Mouse (Mus musculus) left cerebral cortex, postnatal 4 days (tissue): ENCODE results near the gene Wnt11. TPM values are rescaled to one million over a fixed set of nuclear protein-coding genes. Genes with fewer than 3 reads are reported as not detected.

Experiments
- DNase-seq: peaks from one replicate; pipeline ENCODE4 v3.0.0-alpha.2; 2022
- intact Hi-C: fragments of 180-260 bp; cut with DNase I; formaldehyde crosslinking; loops from one replicate; pipeline ENCODE4 v1.15.1; 2025
- total RNA-seq, 2 experiments: library from RNA; stranded (reverse); gene quantifications; 2 replicates each; pipeline ENCODE4 v1.2.3; 2021

Gene Wnt11
- under 1 TPM; 0.81 to 0.84 TPM for total RNA-seq

DNA sequence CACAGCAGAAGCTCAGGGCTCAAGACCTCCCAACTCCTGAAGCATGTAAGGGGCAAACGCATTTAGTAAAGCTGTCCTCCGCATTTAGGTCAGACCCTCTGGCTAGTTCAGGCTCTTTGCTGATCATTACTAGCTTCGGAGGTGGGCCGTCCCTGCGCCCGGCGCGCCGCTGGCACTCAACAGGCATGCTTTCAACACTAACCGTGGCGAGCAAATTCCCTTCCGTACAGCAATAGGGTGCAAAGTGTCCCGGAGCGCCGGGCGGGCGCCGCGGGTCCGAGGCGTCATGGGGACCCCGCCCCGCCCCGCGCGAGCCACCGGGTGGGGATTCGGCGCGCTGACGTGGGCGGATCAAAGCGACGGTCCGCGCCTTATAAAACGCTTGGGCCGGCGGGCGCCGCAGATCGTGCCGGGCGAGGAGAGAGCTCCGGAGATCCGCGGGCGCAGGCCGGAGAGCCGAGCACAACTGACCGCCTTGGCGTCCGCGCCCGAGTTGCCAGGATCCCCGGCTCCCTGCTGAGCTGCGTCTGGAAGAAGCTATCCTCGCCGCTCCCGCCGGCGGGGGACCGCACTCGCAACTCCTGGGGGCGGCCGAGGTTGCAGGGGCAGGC, at the start of gene Wnt11:
Gene Wnt11, plus strand, starts transcription at position 402 of the 611 bp plus-strand sequence.
- peak; percentile 56 for DNase-seq
- intact Hi-C loops: loop anchor here (5.0 kb wide), 1 partner anchor 353 kb away; no protein-coding TSS in a partner anchor

DNA sequence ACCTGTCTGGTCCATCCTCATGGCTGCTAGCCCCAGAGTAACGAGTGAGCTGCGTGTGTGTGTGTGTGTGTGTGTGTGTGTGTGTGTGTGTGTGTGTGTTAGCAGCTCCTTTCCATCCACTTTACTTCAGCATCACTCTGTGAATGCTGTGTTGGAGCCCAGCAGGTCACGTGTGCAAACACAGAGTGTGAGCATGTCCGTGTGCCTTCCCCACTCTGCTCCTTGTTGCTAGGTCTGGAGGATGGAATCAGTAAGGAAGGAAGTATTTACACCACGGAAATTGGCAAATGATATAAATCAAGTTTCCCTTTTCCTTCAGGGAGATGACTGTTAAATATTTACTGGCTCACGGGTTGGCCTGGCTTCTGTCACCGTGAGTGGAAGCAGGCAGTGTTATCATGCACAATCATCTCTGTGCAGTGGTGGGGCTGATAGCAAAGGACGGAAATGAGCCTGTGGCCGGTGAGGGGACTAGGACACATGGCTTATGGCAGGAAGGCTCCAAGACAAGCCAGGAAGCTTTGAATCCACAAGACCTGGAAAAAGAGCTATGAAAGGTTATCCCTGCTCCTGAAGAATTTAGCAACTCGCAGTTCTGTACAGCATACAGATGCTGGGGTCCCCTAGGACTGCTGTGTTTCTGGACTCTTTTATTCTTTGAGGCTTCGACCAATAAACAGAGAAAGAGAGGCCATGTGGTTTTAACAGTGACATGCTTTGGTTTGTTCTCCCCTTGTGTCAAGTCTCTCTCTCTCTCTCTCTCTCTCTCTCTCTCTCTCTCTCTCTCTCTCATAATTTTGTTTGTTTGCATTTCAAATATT, 47.9 kb upstream of the Wnt11 start:
- no peak for DNase-seq
- intact Hi-C loops: no loop called here

DNA sequence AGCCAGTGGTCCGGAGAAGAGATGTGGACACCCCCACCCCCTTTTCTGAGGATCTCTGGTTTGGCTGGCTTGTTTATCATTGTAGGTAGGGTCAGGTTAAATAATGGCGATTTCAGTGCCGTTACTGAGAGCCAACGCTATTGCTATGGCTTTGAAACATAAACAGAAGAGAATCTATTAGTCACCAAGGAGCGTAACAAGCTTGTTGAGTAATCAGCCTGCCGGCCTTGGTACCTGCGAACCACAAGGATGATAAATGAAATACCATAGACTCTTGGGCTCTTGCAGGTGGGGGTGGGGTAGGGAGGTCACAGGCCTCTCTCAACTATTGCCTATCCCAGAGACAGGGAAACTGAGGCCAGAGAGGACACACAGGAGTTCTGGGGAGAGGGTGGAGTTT, 46.2 kb upstream of the Wnt11 start:
- intact Hi-C loops: no loop called here

DNA sequence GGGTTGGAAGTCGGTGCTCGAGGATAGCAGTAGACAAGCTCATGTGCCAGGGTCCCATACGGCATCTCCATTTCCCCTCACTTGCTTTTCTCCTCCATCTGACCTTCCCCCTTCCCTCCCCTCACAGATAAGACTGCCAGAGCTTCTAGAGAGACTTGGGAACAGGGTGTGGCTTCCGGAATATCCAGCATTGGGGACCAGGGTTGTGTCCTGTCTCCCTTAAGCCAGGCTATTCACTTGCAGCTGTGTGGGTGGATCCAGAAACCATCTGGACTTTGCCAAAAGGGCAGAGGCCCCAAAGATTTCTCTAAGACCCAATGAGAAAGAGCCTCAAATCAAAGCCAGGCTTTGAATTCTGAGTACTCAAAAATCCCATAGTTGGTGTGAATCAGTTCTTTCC, 45.8 kb upstream of the Wnt11 start:
- intact Hi-C loops: no loop called here
- DNase-seq: no peak

More for the DNA sequence above, 46.2 kb upstream of the Wnt11 start:
- DNase-seq: no peak

DNA sequence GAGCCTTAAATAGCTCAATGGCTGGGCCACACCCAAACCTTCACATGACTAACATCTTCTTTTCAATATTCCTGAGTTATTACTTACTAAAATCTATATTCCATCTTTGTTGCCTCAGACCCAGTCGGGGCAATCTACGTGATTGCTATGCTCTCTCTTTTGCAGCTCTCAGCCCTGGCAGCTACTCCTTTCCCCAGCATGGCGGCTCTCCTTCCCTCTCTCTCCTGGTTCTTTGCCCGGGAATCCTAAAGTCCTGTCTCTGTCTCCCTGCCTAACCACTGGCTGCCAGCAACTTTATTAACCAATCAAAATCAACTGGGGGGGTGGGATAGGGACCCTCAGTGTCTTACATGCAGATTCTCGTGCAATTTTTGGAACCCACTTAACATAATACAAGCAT, 43.0 kb upstream of the Wnt11 start:
- DNase-seq: no peak

DNA sequence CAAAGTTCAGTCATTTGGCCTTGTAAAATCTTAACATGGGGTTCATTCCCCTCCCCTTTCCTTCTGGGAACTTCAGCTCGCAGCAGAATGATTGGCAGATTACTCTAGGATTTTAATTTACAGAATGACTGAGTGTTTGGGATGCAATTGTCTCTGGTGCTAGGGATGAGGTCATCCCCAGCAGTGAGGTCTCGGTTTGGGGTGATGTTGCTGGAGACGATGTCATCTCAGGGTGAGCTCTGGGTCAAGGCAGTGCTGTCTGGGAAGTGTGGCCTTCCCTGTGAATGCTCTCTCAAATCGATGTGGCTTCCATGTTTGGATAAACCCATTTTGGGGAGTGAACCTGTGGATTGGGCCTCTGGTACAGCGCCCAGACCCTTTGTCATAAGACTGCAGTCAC, 41.1 kb upstream of the Wnt11 start:
- intact Hi-C loops: no loop called here
- DNase-seq: no peak

More for the DNA sequence above, 43.0 kb upstream of the Wnt11 start:
- intact Hi-C loops: no loop called here

DNA sequence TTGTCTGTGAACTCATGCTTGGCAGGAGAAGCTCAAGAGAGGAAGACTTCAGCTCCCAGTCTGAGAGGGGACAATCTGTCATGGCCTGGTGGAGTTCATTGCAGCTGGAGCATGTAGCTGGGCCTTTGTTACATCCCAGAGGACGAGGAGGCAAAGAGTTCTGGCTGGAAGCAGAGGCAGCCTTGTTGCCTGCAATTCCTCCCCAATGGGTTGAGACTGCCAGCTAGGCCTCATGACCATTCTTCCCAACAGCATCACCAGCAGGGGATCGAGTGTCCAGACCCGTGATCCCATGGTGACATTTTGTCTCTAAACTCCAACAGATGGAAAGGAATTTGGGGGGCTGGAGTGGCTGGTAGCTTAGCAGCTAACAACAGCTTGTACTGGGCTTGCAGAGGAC, 40.5 kb upstream of the Wnt11 start:
- DNase-seq: no peak
- intact Hi-C loops: no loop called here

DNA sequence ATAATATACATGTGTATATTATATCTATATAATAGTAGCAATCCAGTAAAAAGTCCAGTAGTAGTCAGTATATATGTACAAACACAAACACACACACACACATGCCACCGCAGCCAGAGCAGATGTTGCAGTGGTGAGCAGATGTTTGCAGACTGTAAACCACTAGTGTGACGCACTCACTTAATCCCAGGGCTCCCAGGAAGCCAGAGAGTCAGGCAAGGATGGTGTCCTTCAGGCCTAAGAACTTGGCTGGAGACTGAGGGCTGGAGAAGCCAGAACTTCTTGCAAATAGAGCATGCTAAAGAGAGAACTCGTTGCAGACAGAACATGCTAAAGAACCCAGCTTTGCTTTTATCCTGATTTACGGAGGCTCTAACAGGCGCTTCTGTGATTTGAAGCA, 39.3 kb upstream of the Wnt11 start:
- intact Hi-C loops: no loop called here
- no peak for DNase-seq

DNA sequence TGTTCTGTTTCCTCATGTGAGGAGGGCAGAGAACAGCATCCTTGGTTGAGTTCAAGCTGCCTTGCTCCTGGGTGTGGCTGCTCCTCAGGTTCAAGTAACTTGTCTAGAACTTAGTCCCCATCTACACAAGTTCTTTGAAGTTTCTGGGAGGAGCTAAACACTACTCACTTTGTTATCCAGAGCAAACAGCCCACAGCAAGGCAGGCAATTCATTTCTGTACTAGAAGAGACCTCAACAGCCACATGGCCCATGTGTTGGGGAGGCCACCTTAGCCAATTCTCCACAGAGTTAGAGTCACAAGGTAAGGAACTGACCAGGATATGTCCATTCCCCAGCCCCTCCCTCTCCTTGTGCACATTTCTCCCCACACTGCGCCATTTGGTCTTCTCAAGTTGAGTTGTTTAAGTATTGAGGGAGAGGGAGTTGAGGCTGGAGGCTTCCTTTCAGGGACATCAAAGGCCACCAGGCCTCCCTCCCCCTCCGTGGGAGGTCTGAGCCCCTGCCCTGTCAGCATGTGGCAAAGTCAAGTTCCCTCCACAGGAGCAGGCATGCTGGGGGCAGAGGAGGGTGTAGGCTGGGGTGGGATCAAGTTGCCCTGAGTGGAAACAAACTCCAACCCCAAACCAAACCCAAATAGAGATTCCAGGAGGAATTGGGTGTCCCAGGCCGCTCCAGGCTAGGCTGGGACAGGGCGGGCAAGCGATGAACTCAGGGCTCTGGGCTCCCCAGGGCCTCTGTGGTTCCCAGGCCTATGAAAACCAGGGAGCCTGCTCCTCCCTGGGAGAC, 37.4 kb upstream of the Wnt11 start:
- DNase-seq: no peak
- intact Hi-C loops: no loop called here

DNA sequence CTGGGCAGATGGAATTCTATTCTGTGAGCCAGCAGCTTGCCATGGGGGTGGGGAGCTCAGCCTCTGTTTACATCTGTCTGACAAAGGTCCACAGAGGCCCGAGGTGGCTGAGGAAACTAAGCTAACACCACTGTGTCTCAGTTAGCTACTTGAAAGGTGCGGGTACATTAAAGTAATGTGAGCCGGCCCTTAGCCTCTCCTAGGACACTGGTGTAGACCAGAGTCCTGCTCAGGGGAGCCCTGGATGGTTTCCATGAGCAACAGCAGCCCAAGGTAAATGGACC, 36.8 kb upstream of the Wnt11 start:
- intact Hi-C loops: no loop called here
- no peak for DNase-seq

DNA sequence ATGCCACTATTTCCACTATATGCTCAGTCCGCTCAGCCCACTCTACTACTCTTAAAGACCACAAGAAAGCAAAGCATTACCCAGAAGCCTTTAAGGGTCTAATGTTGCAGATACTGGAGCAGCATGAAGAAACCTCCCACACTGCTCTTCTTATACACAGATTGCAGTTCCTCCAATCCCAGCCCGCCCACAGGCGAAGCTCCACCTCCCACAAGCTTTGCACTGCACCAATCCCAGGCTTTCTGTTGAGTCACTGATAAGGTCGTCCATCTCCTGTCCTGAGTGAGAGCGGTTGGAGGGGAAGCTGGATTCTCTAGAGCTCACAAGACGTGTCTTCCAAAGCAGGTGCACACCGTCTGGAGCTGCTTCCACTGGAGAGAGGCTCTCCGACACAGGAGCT, 34.5 kb upstream of the Wnt11 start:
- DNase-seq: no peak
- intact Hi-C loops: no loop called here

DNA sequence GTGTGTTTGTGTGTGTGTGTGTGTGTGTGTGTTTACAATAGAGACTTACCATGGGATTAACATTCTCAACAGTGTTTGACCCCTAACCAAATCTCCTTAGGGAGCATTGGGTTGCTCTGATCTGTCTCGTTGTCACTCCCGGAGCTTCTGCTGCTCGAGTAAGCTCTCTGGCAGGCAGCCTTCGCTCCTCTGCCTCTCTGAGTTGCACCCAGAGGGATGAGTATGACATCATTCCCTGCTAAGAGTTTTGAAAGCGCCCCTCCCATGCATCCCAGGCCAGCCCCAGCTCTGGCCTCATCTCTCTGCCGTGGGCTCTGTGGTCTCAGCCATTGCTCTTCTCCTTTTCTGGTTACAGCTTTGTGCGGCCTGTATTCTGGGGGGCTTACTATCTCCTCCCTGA, 33.8 kb upstream of the Wnt11 start:
- DNase-seq: no peak
- intact Hi-C loops: no loop called here

DNA sequence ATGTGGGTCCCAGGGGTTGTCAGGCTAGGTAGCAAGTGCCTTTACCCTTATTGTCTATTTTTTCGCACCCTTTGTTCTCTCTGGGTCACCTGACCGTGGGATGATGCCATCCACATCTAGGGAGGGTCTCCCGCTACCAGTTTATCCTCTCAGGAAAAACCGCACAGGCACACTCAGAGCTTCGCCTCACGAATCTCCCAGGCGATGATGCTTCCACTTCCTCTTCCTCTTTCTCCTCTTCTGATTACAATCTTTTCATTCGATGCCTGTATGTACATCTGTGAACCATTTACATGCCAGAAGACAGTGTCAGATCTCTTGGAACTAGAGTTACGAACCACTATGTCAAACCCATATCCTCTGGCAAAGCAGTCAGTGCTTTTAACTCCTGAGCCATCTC, 31.7 kb upstream of the Wnt11 start:
- no peak for DNase-seq
- intact Hi-C loops: no loop called here

DNA sequence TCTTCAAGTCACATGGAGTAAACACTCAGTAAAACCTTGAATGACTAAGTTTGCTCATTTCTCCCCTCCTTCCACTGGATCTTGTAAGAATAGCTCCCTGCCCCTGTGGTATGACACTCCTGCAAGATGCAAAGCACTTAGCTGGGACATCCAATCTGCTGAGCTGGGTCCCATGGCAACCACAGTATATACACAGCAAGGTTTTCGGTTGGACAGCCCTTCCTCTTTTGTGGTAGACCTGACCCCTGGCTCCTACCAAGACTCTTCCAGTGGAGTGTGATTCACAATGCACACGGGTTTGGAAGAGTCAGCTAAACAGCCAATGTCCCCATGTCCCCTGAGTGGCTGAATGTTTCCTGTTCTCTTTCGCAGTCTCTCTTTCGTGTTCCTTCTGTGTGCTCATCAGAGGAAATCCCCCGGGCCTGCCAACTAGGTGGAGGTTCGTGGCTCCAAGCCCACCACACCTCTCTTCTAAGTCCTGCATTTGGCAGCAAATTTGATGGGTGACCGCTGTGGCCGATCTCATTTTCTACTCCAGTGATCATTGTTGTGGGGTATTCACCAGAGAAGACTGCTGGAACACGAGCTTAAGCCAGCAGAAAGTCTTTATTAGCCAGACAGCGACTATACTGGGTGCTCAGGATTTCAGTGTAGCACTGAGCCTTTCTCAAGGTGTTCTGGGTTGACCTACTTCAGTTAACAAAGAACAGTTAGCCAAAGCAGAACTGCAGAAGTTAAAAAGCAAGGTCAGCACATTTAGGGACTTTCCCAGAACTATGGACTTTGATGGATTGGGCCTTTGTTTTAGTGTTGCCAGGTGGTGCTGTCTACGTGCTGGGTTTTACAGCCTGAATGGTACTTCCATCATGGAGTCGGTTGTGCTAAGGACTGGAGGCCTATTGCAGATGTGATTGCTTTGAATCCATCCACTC, 29.8 kb upstream of the Wnt11 start:
- DNase-seq: peak; percentile 63
- intact Hi-C loops: no loop called here

DNA sequence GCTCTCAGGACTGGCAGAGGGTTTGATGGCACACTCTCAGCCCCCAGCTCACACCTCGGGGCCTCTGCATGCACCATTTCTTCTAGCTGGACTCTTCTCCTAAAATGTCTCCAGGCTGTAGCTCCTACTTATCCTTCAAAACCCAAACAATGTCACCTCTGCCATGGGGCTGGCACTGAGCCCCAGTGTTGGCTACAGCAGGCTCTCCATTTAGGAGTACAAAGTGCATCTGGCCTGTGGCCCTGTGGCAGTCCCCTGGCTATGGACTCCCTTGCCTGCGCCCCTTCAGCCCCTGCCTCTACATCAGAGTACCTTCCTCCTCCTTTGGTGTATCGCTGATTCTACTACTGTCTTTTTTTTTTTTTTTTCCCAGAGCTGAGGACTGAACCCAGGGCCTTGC, 28.0 kb upstream of the Wnt11 start:
- intact Hi-C loops: no loop called here
- no peak for DNase-seq

DNA sequence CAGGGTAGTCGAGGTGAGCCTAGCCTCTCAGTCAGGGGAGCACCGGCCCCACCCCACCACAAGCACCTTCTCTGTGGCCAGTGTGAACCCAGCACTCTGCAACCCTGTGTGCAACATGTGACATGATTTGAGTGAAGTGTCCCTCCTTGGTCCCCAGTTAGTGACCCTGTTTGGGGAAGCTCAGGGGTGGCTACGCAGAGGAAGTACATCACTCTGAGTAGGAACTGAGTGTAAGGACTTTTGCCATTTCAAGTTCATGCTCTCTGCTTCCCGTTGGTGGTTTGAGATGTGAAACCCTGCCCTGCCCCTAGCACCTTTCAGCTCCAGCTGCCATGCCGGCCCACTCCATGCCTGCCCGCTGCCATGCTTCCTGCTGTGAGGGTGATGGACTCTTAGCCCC, 25.5 kb upstream of the Wnt11 start:
- no peak for DNase-seq
- intact Hi-C loops: no loop called here

DNA sequence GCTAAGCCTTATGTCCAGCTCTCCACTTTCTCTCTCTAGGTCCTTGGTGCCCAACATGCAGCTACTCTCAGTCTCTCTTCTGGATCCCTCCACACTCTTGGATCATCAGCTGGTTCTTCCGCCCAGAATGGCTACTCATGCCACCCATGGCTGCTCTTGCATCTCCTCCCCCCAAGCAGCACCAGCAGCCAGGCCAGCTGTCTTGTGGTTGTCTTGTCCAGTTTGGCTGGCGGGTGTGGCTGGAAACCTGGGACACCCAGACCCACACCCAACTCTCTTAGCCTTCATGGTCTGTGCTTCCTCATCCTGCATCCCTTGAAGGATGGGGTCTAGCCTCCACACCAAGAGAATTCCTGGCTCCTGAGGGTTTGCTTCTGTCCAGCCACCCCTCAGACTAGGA, 24.3 kb upstream of the Wnt11 start:
- DNase-seq: no peak
- intact Hi-C loops: no loop called here

DNA sequence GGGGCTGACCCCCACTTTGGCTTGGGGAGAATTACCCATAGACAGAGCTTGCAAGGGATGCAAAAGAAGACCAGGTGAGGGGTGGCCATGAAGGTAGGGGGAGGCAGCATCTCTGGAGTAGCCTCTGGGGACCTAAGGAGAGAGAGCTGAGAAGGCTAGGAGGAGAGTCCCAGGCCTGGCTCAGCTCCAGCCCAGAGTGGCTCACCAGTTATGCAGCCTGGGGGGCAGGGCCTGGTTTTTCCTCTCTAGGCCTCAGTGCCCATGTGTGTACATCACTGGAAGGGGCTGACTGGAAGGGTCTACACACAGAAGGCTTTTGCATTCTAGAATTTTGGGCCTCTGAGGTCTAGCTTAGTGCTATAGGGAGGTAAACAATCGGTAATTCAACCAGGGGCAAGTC, 14.4 kb upstream of the Wnt11 start:
- DNase-seq: no peak
- intact Hi-C loops: no loop called here

DNA sequence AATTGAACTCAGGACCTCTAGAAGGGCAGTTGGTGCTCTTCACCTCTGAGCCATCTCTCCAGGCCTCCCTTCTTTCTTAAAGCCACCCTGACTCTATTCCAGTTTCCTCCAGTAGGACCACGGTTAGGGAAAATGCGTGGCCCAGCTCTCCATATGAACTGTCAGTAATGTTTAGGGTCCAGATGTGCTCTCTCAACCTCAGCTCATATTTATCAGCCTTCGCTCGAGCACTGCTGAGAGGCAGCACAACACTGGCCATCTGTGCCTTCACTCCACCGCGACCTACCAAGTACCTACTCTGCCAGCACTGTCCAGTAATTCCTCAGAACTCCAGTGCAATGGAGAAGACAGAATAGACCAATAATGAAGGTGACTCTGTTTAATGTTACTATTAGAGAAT, 12.0 kb upstream of the Wnt11 start:
- no peak for DNase-seq
- intact Hi-C loops: no loop called here

DNA sequence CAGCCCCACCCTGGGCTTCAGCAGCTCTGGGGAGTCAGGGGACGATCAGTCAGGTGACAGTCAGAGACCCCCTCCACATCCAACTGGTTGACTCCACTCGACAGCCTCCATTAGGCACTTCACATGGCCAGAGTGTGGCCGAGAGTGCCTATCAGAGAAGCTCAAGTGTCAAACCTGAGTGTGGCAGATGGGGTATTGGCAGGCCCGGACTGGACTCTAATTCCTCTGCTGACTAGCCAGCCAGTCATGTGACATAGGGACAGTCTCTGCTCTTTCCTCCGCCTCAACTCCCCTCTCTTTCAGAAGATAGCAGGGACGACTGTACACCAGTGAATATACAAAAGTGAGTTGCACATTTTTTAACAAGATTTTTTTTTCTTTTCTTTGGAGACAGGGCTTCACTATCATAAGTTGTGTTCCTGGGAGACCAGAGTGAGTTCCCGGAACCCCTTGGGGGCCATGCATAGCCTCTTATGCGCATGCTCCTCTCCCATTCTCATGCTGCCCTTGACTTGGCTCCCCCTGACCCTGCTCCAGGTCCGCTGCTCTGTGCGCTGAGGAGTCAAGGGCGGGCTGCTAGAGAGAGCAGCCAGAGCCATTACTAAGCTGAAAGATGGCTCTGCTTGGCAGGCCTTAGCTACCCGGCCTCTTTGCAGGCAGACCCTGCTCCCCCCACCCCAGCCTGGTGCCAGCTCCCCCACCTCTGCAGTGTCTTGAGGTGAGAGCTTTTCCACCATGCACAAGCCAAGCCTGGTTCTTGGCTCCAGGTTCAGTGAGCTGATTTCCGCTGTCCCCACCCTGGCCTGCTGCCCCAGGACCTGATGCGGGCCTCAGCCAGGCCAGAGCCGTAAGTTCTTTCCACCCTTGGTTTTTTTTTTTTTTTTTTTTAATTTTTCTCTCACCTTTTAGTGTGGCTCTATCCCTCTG, 10.8 kb upstream of the Wnt11 start:
- intact Hi-C loops: no loop called here
- peak; percentile 46 for DNase-seq
